19 mouse cellular contexts compared by ENCODE assay signal in genomic region chr2:112328069-112328777, GRCm38 (mm10). TPM values are rescaled to one million over a fixed set of nuclear protein-coding genes. Genes with fewer than 3 reads are reported as not detected.
DNase-seq lines count a peak whose midpoint lies in the region; ATAC-seq lines count a peak whose summit lies in the region.
"Had no signal": no experiment of that assay in that cellular context is flagged by ENCODE, and none has a peak within 500 bp of the region (broad histone marks: within the 10 kb centered on the region; RNA-seq: fewer than 3 reads in every experiment).

No protein-coding gene starts in this region.

- DNase-seq in spleen, adult 12 weeks (ENCODE audit: low spot score), result peak; percentile 6
- DNase-seq in spleen, postnatal 36 days (ENCODE audit: low spot score in 2 of 2), result no peak
- peak; percentile 72 for DNase-seq in liver, embryonic 13.5 days
- DNase-seq in testis, postnatal 10 days (ENCODE audit: low spot score), result no peak
- DNase-seq in cerebellum, postnatal 4 days (ENCODE audit: low spot score in 2 of 2), result no peak
- DNase-seq in adrenal gland, adult (ENCODE audit: inconsistent age in 2 of 2, low spot score in 1 of 2), result no peak
- DNase-seq: adrenal gland, postnatal 10 days; cerebellum, adult 2 months; heart, adult 2 months; kidney, adult 2 months; kidney, postnatal 14 days; layer of hippocampus, postnatal 36 days had no signal

- H3K27me3 ChIP-seq in liver, embryonic 13.5 days, result no peaks in the 10 kb centered on the region
- H3K27me3 ChIP-seq: embryonic facial prominence, embryonic 12.5 days; megakaryocyte, embryonic 14.5 days; Patski had no signal

- H3K9me3 ChIP-seq in liver, embryonic 13.5 days (replicated peaks), result no peaks in the 10 kb centered on the region
- H3K9me3 ChIP-seq: embryonic facial prominence, embryonic 12.5 days; megakaryocyte, embryonic 14.5 days had no signal

- no peak overlapping the region for H3K4me3 ChIP-seq in liver, embryonic 13.5 days (replicated peaks)
- H3K4me3 ChIP-seq: embryonic facial prominence, embryonic 12.5 days; heart, adult 2 months; layer of hippocampus, adult 2 months; megakaryocyte, embryonic 14.5 days had no signal

- WGBS in liver, embryonic 13.5 days (ENCODE audit: insufficient replicate concordance), result 60% methylated on average over 11 of the region's 11 CpGs

- H3K9ac ChIP-seq in liver, embryonic 13.5 days, result peak overlapping the region; percentile 13; the same call in 1 of the 2 replicates
- H3K9ac ChIP-seq: embryonic facial prominence, embryonic 12.5 days had no signal

- H3K4me2 ChIP-seq in liver, embryonic 13.5 days, result peak overlapping the region; percentile 24
- H3K4me2 ChIP-seq: embryonic facial prominence, embryonic 12.5 days had no signal

- peaks cover 43% of the 10 kb centered on the region for H3K4me1 ChIP-seq in liver, embryonic 13.5 days (replicated peaks)
- H3K4me1 ChIP-seq: embryonic facial prominence, embryonic 12.5 days had no signal

- ATAC-seq in erythroblast, adult 5-6 weeks (replicated peaks; ENCODE audit: low FRiP score, poor library complexity, severe bottlenecking), result peak; percentile 68; the same call in 1 of the 2 replicates
- peak; percentile 93 for ATAC-seq in liver, embryonic 13.5 days (ENCODE audit: low read depth)
- ATAC-seq in megakaryocyte-erythroid progenitor cell, adult 5-6 weeks (replicated peaks; ENCODE audit: low FRiP score, low TSS enrichment, poor library complexity, severe bottlenecking), result peak; percentile 80
- ATAC-seq: hindbrain, embryonic 16.5 days; Patski had no signal

- no peaks in the 10 kb centered on the region for H3K36me3 ChIP-seq in liver, embryonic 13.5 days
- H3K36me3 ChIP-seq: embryonic facial prominence, embryonic 12.5 days had no signal

- peak overlapping the region; percentile 53 for H3K27ac ChIP-seq in liver, embryonic 13.5 days
- H3K27ac ChIP-seq: embryonic facial prominence, embryonic 12.5 days; heart, adult 2 months; layer of hippocampus, adult 2 months had no signal

RNA-seq across cellular contexts. Expression of gene Emc4, which starts 39.6 kb away (rescaled TPM):
- total RNA-seq in erythroblast, adult 5-6 weeks (2015; ENCODE audit: low replicate concordance), result 8.6 and 14.0 TPM in 2 replicates
- 6.0 and 16.8 TPM in 2 replicates for total RNA-seq in erythroblast, adult 5-6 weeks (2017; ENCODE audit: low replicate concordance)
- 48.0 and 50.9 TPM in 2 replicates for polyA plus RNA-seq in liver, embryonic 13.5 days (2015; fragmentation: Nextera tagmentation; extraction: Ambion mirVana)
- total RNA-seq in megakaryocyte-erythroid progenitor cell, adult 5-6 weeks (2014; fragmentation: Nextera tagmentation), result 77.4 and 77.7 TPM in 2 replicates
- total RNA-seq in megakaryocyte-erythroid progenitor cell, adult 5-6 weeks (2017), result 79.5 and 97.8 TPM in 2 replicates

RNA-seq across cellular contexts. Expression of gene Katnbl1, which starts 50.8 kb away (rescaled TPM):
- 8.5 and 11.9 TPM in 2 replicates for total RNA-seq in erythroblast, adult 5-6 weeks (2015; ENCODE audit: low replicate concordance)
- 2.0 and 8.1 TPM in 2 replicates for total RNA-seq in erythroblast, adult 5-6 weeks (2017; ENCODE audit: low replicate concordance)
- polyA plus RNA-seq in liver, embryonic 13.5 days (2015; fragmentation: Nextera tagmentation; extraction: Ambion mirVana), result 21.8 and 29.3 TPM in 2 replicates
- 17.0 and 20.8 TPM in 2 replicates for total RNA-seq in megakaryocyte-erythroid progenitor cell, adult 5-6 weeks (2014; fragmentation: Nextera tagmentation)
- 20.1 and 27.8 TPM in 2 replicates for total RNA-seq in megakaryocyte-erythroid progenitor cell, adult 5-6 weeks (2017)

Comparison
In these comparisons a context has a peak if more than half of its experiments do, and no peak if none do; other contexts are left out.
1. DNase-seq: peak in spleen, adult 12 weeks (single experiment) and liver, embryonic 13.5 days (single experiment); none in spleen, postnatal 36 days (0 of 2), testis, postnatal 10 days (single experiment), cerebellum, postnatal 4 days (0 of 2) and adrenal gland, adult (0 of 2).
2. RNA of gene Emc4, which starts 39.6 kb away (total RNA-seq): 77.4 to 97.8 TPM in megakaryocyte-erythroid progenitor cell, adult 5-6 weeks; 6.0 to 16.8 TPM in erythroblast, adult 5-6 weeks; every median in the first group is over 4 times any median in the second.
3. Peak in every context shown above with its lines, with median percentiles within 50 percentile points of each other: ATAC-seq.